Mouse (Mus musculus): Measurements from ENCODE around the gene Pdzd2.

Pdzd2 gene

GRCm38 (mm10) chr15:12341401-12341758 is 398.3 kb downstream of the Pdzd2 start:
- CTCF ChIA-PET = no interaction called here
- POLR2A ChIA-PET = interaction anchor here in 2 of 4 experiments (0.5 to 1.8 kb wide), 4 partner anchors 10 to 65 kb away, joined by 3 to 4 read pairs (median 3); partner anchors contain the start of gene Golph3 (in 1 of the 2)

GRCm38 (mm10) chr15:12340536-12341400 is 399.0 kb downstream of the Pdzd2 start:
- POLR2A ChIA-PET = interaction anchor here in 2 of 4 experiments (0.5 to 1.8 kb wide), 7 partner anchors 9 to 470 kb away, joined by 3 to 4 read pairs (median 3); partner anchors contain the start of gene Golph3 (in 2 of the 2)

GRCm38 (mm10) chr15:12337779-12338137 is 402.0 kb downstream of the Pdzd2 start:
- ChIA-PET POLR2A (interaction anchor here in 1 of 4 experiments (1.4 kb wide), 1 partner anchor 12 kb away, joined by 3 read pairs; no protein-coding TSS in a partner anchor), CTCF (interaction anchor here in 2 of 4 experiments (0.5 to 0.6 kb wide), 2 partner anchors 39 to 64 kb away, joined by 4 to 7 read pairs; no protein-coding TSS in a partner anchor)

More at GRCm38 (mm10) chr15:12340536-12341400, 399.0 kb downstream of the Pdzd2 start:
- CTCF ChIA-PET = no interaction called here

GRCm38 (mm10) chr15:12337030-12337778 is 402.5 kb downstream of the Pdzd2 start:
- ChIA-PET CTCF (interaction anchor here in 2 of 4 experiments (0.5 to 0.6 kb wide), 2 partner anchors 40 to 241 kb away, joined by 3 to 7 read pairs; no protein-coding TSS in a partner anchor), POLR2A (interaction anchor here in 2 of 4 experiments (1.1 to 1.5 kb wide), 6 partner anchors 12 to 31 kb away, joined by 3 to 5 read pairs (median 3); partner anchors contain the start of genes Golph3 (in 2 of the 2) and 1810049J17Rik (in 1 of the 2))

DNA sequence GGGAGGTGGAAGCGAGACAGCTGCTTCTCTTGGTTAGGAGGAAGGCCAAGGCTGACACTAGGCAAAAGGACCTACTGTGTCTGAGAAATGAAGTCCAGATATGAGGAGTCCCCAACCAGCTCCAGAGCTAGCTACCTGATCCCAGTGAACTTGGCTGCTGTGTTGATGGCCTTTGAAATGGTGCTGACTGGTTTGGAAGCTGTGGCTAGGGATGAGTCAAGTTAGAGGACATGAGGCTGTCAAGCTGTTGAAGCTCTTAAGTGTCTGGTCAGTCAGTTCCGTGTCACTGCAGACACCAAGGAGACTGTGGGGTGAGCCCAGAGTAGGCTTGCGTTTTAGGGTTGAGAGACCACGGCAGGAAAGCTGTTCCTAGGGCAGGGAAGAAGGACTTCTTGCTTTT is 405.3 kb downstream of the Pdzd2 start:
- ChIA-PET POLR2A (interaction anchor here in 2 of 4 experiments (0.6 to 1.7 kb wide), 4 partner anchors 11 to 297 kb away, joined by 3 read pairs; no protein-coding TSS in a partner anchor), CTCF (interaction anchor here in 1 of 4 experiments (0.6 kb wide), 1 partner anchor 90 kb away, joined by 5 read pairs; no protein-coding TSS in a partner anchor)

DNA sequence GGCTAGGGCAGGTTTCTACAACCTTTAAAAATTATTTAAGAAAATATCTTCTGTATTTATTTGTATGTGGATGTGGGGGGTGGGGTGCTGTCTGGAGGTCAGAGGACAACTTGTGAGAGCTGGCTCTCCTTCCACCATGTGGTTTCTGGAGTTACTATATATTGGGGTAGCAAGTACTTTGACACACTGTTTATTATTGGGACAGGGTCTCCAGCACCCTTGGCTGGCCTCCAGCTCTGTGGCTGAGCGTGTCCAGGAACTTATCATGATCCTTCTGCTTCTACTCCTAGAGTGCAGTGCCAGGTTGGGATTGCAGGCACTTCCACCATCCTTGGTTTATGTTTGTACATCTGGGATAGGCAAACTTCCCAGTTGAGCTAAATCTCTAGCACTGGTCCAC is 408.4 kb downstream of the Pdzd2 start:
- ChIA-PET CTCF (no interaction called here), POLR2A (interaction anchor here in 1 of 4 experiments (0.9 to 1.9 kb wide), 5 partner anchors 10 to 83 kb away, joined by 3 to 8 read pairs (median 4); partner anchors contain the start of genes 1810049J17Rik and Golph3)

DNA sequence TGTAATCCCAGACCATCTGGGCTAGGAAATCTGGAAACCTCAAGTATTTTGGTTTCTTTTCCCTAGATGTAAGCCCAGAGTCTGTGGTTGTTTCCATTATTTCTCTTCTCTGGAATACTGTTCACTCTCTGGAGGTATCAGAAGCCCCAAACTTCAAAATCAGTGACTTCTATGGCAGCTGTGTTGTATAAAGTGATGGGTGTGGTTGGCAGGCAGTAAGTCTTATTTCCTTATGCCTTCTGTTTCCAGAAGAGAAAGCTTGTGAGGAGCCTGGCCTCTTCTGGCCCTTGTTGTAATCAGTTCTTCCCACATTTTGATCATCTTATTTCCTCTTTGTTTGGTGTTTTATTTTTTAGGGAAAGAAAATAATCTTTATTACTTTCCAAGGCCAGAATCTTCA is 408.8 kb downstream of the Pdzd2 start:
- POLR2A ChIA-PET = interaction anchor here in 2 of 4 experiments (0.7 to 1.9 kb wide), 6 partner anchors 9 to 491 kb away, joined by 3 to 8 read pairs (median 4); partner anchors contain the start of genes 1810049J17Rik (in 1 of the 2) and Golph3 (in 1 of the 2)
- CTCF ChIA-PET = no interaction called here

GRCm38 (mm10) chr15:12330389-12330788 is 409.3 kb downstream of the Pdzd2 start:
- POLR2A ChIA-PET = interaction anchor here in 3 of 4 experiments (0.6 to 2.1 kb wide), 7 partner anchors 9 to 592 kb away, joined by 3 to 7 read pairs (median 3); partner anchors contain the start of gene Golph3 (in 1 of the 3)
- CTCF ChIA-PET = interaction anchor here in 1 of 4 experiments (0.6 kb wide), 1 partner anchor 9 kb away, joined by 5 read pairs; the partner anchor contains the start of gene Golph3

GRCm38 (mm10) chr15:12324326-12324725 is 415.4 kb downstream of the Pdzd2 start:
- ChIA-PET CTCF (interaction anchor here in 2 of 4 experiments (0.6 kb wide), 2 partner anchors 166 to 261 kb away, joined by 3 to 6 read pairs; no protein-coding TSS in a partner anchor), POLR2A (interaction anchor here in 3 of 4 experiments (0.6 to 2.0 kb wide), 9 partner anchors 11 to 684 kb away, joined by 3 to 8 read pairs (median 4); partner anchors contain the start of gene Mtmr12 (in 1 of the 3))

DNA sequence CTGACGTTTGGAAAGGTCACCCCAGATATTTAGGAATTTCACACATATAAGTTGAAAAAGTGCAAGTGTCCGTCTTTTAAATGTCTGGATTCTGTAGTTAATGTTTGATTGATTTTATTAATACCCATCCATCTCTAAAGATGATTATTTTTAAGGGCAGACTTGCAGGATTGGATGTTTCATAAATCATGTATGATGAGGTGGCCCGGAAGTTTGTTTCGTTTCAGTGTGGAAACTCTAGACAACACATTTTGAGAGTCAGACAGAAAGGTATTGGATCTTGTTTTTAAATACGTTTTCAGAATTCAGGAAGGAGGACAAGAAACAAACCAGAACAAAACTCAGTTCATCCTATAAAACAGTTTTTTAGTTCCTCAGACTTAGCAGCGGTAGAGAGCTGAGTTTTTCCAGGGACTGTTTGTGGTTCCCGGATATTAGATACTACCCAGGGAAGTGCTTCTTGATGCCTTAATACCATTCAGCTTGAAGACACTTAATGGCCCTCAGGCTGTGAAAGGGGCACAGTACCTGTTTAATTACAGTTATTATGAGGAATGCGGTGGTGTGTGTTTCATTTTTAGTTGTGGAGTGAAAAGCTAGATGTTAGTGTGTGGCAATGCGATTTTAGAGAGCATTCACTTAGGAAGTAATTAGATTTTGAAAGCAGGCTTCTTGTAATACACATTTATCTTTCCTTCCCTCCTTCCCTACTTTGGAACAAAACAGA is 416.9 kb downstream of the Pdzd2 start:
- CTCF ChIA-PET = no interaction called here

GRCm38 (mm10) chr15:12321788-12322621 is 417.7 kb downstream of the Pdzd2 start, which contains the start of gene 1810049J17Rik:
TSS of gene 1810049J17Rik (minus strand) at chr15:12321899.
- ChIA-PET POLR2A (interaction anchor here (0.6 to 2.7 kb wide), 52 partner anchors 7 to 1599 kb away, joined by 3 to 25 read pairs (median 4); partner anchors contain the start of gene Pdzd2 (in 1 of the 4)), CTCF (interaction anchor here in 2 of 4 experiments (0.6 to 1.0 kb wide), 4 partner anchors 8 to 317 kb away, joined by 3 to 5 read pairs (median 3); no protein-coding TSS in a partner anchor)

More for the DNA sequence above, 416.9 kb downstream of the Pdzd2 start:
- POLR2A ChIA-PET = interaction anchor here in 2 of 4 experiments (0.6 to 2.7 kb wide), 13 partner anchors 9 to 197 kb away, joined by 3 to 8 read pairs (median 3); no protein-coding TSS in a partner anchor

GRCm38 (mm10) chr15:12321091-12321787 is 418.5 kb downstream of the Pdzd2 start, which contains the start of gene Golph3:
TSS of gene Golph3 (plus strand) at chr15:12321450.
- ChIA-PET CTCF (interaction anchor here in 2 of 4 experiments (0.6 to 1.0 kb wide), 5 partner anchors 9 to 318 kb away, joined by 3 to 5 read pairs (median 3); no protein-coding TSS in a partner anchor), POLR2A (interaction anchor here (0.6 to 2.7 kb wide), 64 partner anchors 8 to 1598 kb away, joined by 3 to 25 read pairs (median 4); partner anchors contain the start of gene Pdzd2 (in 1 of the 4))

DNA sequence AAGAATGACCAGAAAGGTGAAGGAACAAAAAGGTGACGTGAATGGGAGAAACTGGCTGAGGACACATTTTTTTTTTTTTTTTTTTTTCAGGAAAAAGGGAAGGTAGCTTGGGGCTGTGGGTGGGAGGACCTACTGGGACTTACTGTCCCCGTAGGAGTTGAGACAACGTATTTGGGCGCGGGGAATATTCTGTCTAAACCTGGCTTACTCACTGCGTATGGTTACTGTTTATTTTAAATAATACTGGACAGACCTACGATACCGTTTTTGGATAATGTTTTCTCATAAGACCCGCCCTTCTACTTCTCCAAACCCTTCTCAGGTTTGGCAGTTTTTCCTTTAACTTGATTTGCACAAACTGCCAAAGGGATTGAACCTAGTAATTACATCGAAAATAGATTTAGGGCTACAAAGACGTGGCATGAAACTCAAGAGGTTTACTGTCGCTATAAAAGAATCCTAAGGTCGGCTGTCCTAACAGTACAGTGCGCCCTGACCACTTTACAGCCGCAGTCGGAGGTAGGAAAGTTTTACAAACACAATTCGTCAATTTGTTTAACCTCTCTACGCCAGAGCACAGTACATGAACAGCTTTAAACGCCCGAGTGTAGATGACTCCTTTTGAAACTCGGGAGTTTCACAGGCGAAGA is 419.2 kb downstream of the Pdzd2 start:
- CTCF ChIA-PET = interaction anchor here in 3 of 4 experiments (0.6 to 1.0 kb wide), 6 partner anchors 46 to 546 kb away, joined by 3 to 9 read pairs (median 4); no protein-coding TSS in a partner anchor
- POLR2A ChIA-PET = interaction anchor here (0.6 to 2.7 kb wide), 66 partner anchors 7 to 479 kb away, joined by 3 to 25 read pairs (median 4); partner anchors contain the start of gene Pdzd2 (in 1 of the 4)

- ChIA-PET CTCF (interaction anchor here in 2 of 4 experiments (0.7 to 0.9 kb wide), 4 partner anchors 45 to 223 kb away, joined by 3 to 8 read pairs (median 3); no protein-coding TSS in a partner anchor), POLR2A (interaction anchor here (0.6 to 2.7 kb wide), 22 partner anchors 10 to 409 kb away, joined by 3 to 25 read pairs (median 6); no protein-coding TSS in a partner anchor)
These were observed 419.8 kb downstream of the Pdzd2 start for GRCm38 (mm10) chr15:12319889-12320288.

DNA sequence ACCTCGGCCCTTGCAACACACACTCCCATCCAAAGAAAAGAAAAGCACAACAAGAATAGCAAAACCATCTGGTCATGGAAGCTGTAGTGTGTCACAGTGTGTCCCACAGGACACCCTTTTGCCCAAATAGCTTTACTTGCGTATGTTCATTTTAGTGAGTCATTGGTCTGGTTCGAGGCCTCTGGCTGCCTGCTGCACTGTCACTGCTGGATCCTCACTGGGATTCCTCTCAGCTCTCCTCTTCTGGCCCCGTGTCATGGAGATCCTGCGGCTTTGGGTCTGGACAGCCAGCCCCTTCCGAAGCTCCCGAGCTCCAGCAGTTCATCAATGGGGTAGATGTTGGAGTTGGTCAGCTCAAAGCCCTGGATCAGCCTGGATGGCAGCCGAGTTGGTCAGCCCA is 421.3 kb downstream of the Pdzd2 start:
- CTCF ChIA-PET = no interaction called here
- POLR2A ChIA-PET = interaction anchor here (0.6 to 1.3 kb wide), 6 partner anchors 11 to 1848 kb away, joined by 3 to 7 read pairs (median 4); partner anchors contain the start of gene Dnajc21 (in 1 of the 4)
